Mouse (Mus musculus): Measurements from ENCODE around the gene Vmn1r4. TPM values are rescaled to one million over a fixed set of nuclear protein-coding genes. Genes with fewer than 3 reads are reported as not detected.

The Vmn1r4 gene
- polyA plus RNA-seq, 1 experiment from 2014 or later, result 0.20 TPM

Other genes starting within 250 kb of the Vmn1r4 start
- 102 and 103 TPM in 2 replicates for gene Lsm5, start 219.3 kb upstream of the Vmn1r4 start, polyA plus RNA-seq (2014; fragmentation: Nextera tagmentation; extraction: Ambion mirVana)
- 10.0 and 11.1 TPM in 2 replicates for gene Avl9, start 209.1 kb upstream of the Vmn1r4 start, polyA plus RNA-seq (2014; fragmentation: Nextera tagmentation; extraction: Ambion mirVana)
- 31.7 and 34.0 TPM in 2 replicates for gene Kbtbd2, start 126.2 kb upstream of the Vmn1r4 start, polyA plus RNA-seq (2014; fragmentation: Nextera tagmentation; extraction: Ambion mirVana)
- gene Fkbp9, start 92.0 kb upstream of the Vmn1r4 start, polyA plus RNA-seq (2014; fragmentation: Nextera tagmentation; extraction: Ambion mirVana), result 114 and 142 TPM in 2 replicates
- 79.1 and 82.5 TPM in 2 replicates for gene Nt5c3, start 83 bp upstream of the Vmn1r4 start, polyA plus RNA-seq (2014; fragmentation: Nextera tagmentation; extraction: Ambion mirVana)
- not detected in 2 replicates for gene Vmn1r5, start 46.3 kb downstream of the Vmn1r4 start, polyA plus RNA-seq (2014; fragmentation: Nextera tagmentation; extraction: Ambion mirVana)
- gene Vmn1r6, start 73.2 kb downstream of the Vmn1r4 start, polyA plus RNA-seq (2014; fragmentation: Nextera tagmentation; extraction: Ambion mirVana), result not detected in 2 replicates
- gene Vmn1r7, start 101.3 kb downstream of the Vmn1r4 start, polyA plus RNA-seq (2014; fragmentation: Nextera tagmentation; extraction: Ambion mirVana), result not detected in 2 replicates
- not detected in 2 replicates for gene Vmn1r8, start 108.3 kb downstream of the Vmn1r4 start, polyA plus RNA-seq (2014; fragmentation: Nextera tagmentation; extraction: Ambion mirVana)
- not detected in 2 replicates for gene Vmn1r9, start 142.8 kb downstream of the Vmn1r4 start, polyA plus RNA-seq (2014; fragmentation: Nextera tagmentation; extraction: Ambion mirVana)
- gene Vmn1r10, start 185.4 kb downstream of the Vmn1r4 start, polyA plus RNA-seq (2014; fragmentation: Nextera tagmentation; extraction: Ambion mirVana), result not detected in 2 replicates
- not detected in 2 replicates for gene Vmn1r11, start 209.4 kb downstream of the Vmn1r4 start, polyA plus RNA-seq (2014; fragmentation: Nextera tagmentation; extraction: Ambion mirVana)
- gene Vmn1r12, start 232.9 kb downstream of the Vmn1r4 start, polyA plus RNA-seq (2014; fragmentation: Nextera tagmentation; extraction: Ambion mirVana), result not detected in 2 replicates